Mouse (Mus musculus): ENCODE results near the gene Ceacam15.

GRCm38 (mm10) chr7:16700583-16700982 lies 25.1 kb upstream of the Ceacam15 start:
- TF ChIP-seq POLR2A (IDR thresholded peaks at IDR 0.05; ENCODE audit: borderline replicate concordance, extremely low read depth, low read depth, low read length) (no peak), CTCF (IDR thresholded peaks at IDR 0.05; ENCODE audit: insufficient read depth, low read length) (no peak)

Measured in lung, adult 2 months (tissue).